Mouse (Mus musculus) forebrain, embryonic 14.5 days (tissue): ENCODE data around the gene Rusc2. TPM values are rescaled to one million over a fixed set of nuclear protein-coding genes. Genes with fewer than 3 reads are reported as not detected.
A peak's percentile ranks its signal among the peaks of the same experiment; 100 is the strongest.

Experiments
- ATAC-seq: fragments of 200-750 bp; cut with Nextera tagmentation; 2 replicates; pipeline ENCODE4 v1.8.0; 2017; ENCODE audit warnings: mild to moderate bottlenecking, moderate library complexity
- DNase-seq: peaks from one replicate; pipeline ENCODE4 v3.0.0-alpha.2; 2015; ENCODE audit warnings: low spot score
- H3K27ac ChIP-seq: fragments of 300-500 bp; sonication (generic); 2 replicates; pipeline ENCODE4 v1.5.1; 2014; ENCODE audit warnings: low read depth, mild to moderate bottlenecking, control low read depth, low read length, moderate library complexity
- H3K27me3 ChIP-seq: fragments of 300-500 bp; sonication (generic); replicated peaks from 2 replicates; pipeline ENCODE4 v1.6.1; 2014; ENCODE audit warnings: low read length, control low read depth, mixed read lengths; ENCODE audit not compliant: control insufficient read depth, insufficient read depth
- H3K36me3 ChIP-seq: fragments of 300-500 bp; sonication (generic); 2 replicates; pipeline ENCODE4 v1.6.1; 2014; ENCODE audit warnings: low read length, control low read depth; ENCODE audit not compliant: control insufficient read depth, insufficient read depth
- H3K4me1 ChIP-seq: fragments of 300-500 bp; sonication (generic); 2 replicates; pipeline ENCODE4 v1.6.1; 2014; ENCODE audit warnings: antibody characterized with exemption, low read length, control low read depth; ENCODE audit not compliant: control insufficient read depth, insufficient read depth
- H3K4me2 ChIP-seq: fragments of 300-500 bp; sonication (generic); 2 replicates; pipeline ENCODE4 v1.6.1; 2014; ENCODE audit warnings: mild to moderate bottlenecking, control low read depth, low read length
- H3K4me3 ChIP-seq: fragments of 300-500 bp; sonication (generic); 2 replicates; pipeline ENCODE4 v1.5.1; 2014; ENCODE audit warnings: low read depth, low read length, control low read depth
- H3K9ac ChIP-seq: fragments of 300-500 bp; sonication (generic); 2 replicates; pipeline ENCODE4 v1.6.1; 2014; ENCODE audit warnings: mild to moderate bottlenecking, low read length, control low read depth, moderate library complexity
- H3K9me3 ChIP-seq: fragments of 300-500 bp; sonication (generic); replicated peaks from 2 replicates; pipeline ENCODE4 v1.6.1; 2016; ENCODE audit warnings: low read length, control low read depth, mixed read lengths; ENCODE audit not compliant: control insufficient read depth
- WGBS: fragments of 180-500 bp; shearing (Covaris S2); extraction: QIAGEN DNeasy Blood & Tissue Kit; methylation state at CpG from one replicate; pipeline ENCODE4 v1.1.7; 2014; 5-methylcytosine and 5-hydroxymethylcytosine counted together
- polyA plus RNA-seq: library from polyadenylated mRNA; unstranded; fragments of >200 nt; fragmentation: Nextera tagmentation; extraction: Ambion mirVana; gene quantifications from 2 replicates; pipeline ENCODE4 v1.2.1, GENCODE M21; 2014

The Rusc2 gene
- 47.8 and 58.4 TPM in 2 replicates for polyA plus RNA-seq

DNA sequence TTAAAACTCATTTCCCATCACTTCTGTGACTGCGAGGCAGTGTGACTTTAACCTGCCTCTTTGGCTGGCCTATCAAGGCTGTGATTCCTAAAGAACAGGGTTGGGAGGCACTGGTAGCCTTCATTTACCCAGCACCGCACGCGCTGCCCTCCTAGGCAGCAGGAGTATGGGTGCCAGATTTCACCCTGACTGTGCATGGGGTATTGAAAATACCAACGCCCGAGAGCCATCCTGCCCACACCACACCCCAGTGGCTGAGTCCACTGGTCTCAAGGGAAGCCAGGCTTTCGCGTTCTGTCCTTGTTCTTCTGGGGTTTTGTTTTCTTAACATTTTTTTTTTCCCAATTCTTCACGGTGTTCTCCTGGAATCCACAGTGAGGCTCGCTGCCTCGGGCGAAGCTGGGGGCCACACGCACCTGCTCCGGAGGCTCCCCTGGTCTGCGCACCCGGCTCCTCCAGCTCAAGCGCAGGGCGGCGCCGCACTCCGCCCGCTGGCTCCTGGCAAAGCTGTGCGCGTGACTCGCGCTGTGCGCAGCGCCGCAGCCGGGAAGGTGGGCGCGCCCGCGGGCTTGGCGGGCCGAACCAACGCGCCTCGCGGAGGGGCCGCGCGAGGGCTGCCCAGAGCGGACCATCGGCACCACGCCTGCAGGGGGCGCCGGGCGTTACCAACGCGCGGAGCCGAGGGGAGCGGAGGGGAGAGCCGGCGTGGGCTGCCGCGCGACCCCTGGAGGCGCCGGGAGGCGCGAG is at the start of gene Rusc2:
Gene Rusc2, plus strand, starts transcription at position 572 of the 747 bp plus-strand sequence.
- peak within 1 kb of the TSS; percentile 93 for H3K4me2 ChIP-seq
- ATAC-seq, result peak; percentile 95
- 1% methylated on average over 53 of the region's 63 CpGs for WGBS

DNA sequence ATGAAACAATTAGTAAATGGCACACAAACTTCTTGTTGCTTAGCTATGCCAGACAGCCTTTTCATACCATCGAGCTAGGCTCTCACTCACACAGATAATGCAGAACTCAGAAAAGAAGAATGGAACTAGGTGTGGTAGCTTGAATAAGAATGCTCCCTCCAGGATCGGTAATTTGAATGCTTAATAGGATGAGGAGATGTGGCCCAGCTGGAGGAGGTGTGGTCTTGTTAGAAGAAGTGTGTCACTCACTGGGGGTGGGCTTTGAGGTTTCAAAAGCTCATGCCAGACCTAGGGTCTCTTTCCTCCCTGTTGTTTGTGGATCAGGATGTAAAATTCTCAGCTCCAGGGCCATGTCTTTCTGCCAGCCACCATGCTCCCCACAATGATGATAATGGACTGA is 47.0 kb upstream of the Rusc2 start:
- Histone ChIP-seq H3K9me3 (peaks cover 4% of the 10 kb centered on the region), H3K27me3 (no peaks in the 10 kb centered on the region), H3K4me3 (no peak overlapping the region), H3K27ac (no peak overlapping the region), H3K4me2 (no peak overlapping the region), H3K36me3 (no peaks in the 10 kb centered on the region), H3K4me1 (no peaks in the 10 kb centered on the region), H3K9ac (no peak overlapping the region)
- ATAC-seq, result no peak
- no peak for DNase-seq
- WGBS, result 27% methylated on average over 2 of the region's 2 CpGs

More for the DNA sequence above, at the start of gene Rusc2:
- Histone ChIP-seq H3K4me3 (peak within 1 kb of the TSS; percentile 64), H3K27ac (peak within 1 kb of the TSS; percentile 27), H3K36me3 (no peaks in the 10 kb centered on the region), H3K9me3 (no peaks in the 10 kb centered on the region), H3K9ac (peak within 1 kb of the TSS; percentile 80), H3K4me1 (peaks cover 8% of the 10 kb centered on the region), H3K27me3 (no peaks in the 10 kb centered on the region)
- DNase-seq, result peak; percentile 95

- no peak for ATAC-seq
- no peak overlapping the region for H3K4me3 ChIP-seq
- H3K9ac ChIP-seq, result no peak overlapping the region
- DNase-seq, result no peak
- H3K4me1 ChIP-seq, result no peaks in the 10 kb centered on the region
- peaks cover 4% of the 10 kb centered on the region for H3K9me3 ChIP-seq
- no peaks in the 10 kb centered on the region for H3K27me3 ChIP-seq
- no peak overlapping the region for H3K27ac ChIP-seq
- no peaks in the 10 kb centered on the region for H3K36me3 ChIP-seq
- H3K4me2 ChIP-seq, result no peak overlapping the region
Observed at GRCm38 (mm10) chr4:43336176-43336575, 45.6 kb upstream of the Rusc2 start.

- ATAC-seq (no peak), DNase-seq (no peak)
- no peaks in the 10 kb centered on the region for H3K4me1 ChIP-seq
- H3K27me3 ChIP-seq, result no peaks in the 10 kb centered on the region
- WGBS, result 76% methylated on average over 4 of the region's 4 CpGs
- no peak overlapping the region for H3K4me2 ChIP-seq
- no peak overlapping the region for H3K9ac ChIP-seq
- no peak overlapping the region for H3K4me3 ChIP-seq
- no peaks in the 10 kb centered on the region for H3K36me3 ChIP-seq
- H3K27ac ChIP-seq, result no peak overlapping the region
- H3K9me3 ChIP-seq, result peaks cover 4% of the 10 kb centered on the region
Observed at GRCm38 (mm10) chr4:43340096-43340804, 41.5 kb upstream of the Rusc2 start.

DNA sequence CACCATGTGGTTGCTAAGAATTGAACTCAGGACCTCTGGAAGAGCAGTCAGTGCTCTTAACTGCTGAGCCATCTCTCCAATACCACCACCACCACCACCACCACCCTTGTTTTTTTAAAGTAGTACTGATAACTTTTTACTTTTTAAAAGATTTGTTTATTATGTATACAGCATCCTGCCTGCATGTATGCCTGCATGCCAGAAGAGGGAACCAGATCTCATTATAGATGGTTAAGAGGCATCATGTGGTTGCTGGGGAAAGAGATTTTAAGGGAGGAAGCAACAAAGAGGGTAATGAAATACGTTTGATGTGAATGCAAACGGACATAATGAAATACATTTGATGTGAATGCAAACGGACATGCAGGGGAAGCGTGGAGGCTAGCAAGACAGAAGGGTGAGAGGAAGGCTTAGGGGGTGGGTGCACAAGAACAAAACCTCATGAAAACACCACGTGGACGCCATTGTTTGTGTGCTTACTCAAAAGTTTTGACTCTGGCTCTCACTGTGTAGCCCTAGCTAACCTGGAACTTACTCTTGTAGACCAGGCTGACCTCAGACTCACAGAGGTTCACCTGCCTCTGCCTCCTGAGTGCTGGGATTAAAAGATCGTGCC is 40.4 kb upstream of the Rusc2 start:
- Histone ChIP-seq H3K4me3 (no peak overlapping the region), H3K27me3 (no peaks in the 10 kb centered on the region), H3K27ac (no peak overlapping the region), H3K4me1 (no peaks in the 10 kb centered on the region), H3K9ac (no peak overlapping the region), H3K4me2 (no peak overlapping the region), H3K36me3 (no peaks in the 10 kb centered on the region), H3K9me3 (peaks cover 2% of the 10 kb centered on the region)
- WGBS, result 40% methylated on average over 7 of the region's 7 CpGs
- DNase-seq (no peak), ATAC-seq (no peak)

DNA sequence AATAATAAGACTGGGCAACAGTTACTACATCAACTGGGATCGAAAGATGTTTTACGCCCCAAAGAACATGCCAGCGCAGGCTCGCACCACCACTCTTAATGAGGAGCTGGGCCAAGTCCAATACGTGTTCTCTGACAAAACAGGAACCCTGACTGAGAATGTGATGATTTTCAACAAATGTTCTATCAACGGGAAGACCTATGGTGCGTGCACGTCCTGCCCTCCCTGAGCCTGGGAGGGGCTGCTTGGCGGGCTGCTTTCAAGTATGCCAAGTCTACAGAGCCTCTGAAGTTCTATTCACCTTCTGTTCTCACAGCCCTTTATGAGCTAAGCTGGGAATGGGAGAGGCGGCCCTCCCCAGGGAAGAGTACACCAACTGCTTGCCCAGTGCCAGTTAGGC is 39.3 kb upstream of the Rusc2 start:
- 38% methylated on average over 10 of the region's 10 CpGs for WGBS
- Histone ChIP-seq H3K27ac (0 out of 2 replicates have a peak overlapping the region, but pooled peaks have one; percentile 21), H3K36me3 (no peaks in the 10 kb centered on the region), H3K4me3 (no peak overlapping the region), H3K9me3 (no peaks in the 10 kb centered on the region), H3K4me1 (no peaks in the 10 kb centered on the region), H3K9ac (no peak overlapping the region), H3K27me3 (no peaks in the 10 kb centered on the region), H3K4me2 (no peak overlapping the region)
- peak; percentile 75 for DNase-seq
- peak; percentile 52; the same call in 1 of the 2 replicates for ATAC-seq

- no peaks in the 10 kb centered on the region for H3K27me3 ChIP-seq
- no peak overlapping the region for H3K27ac ChIP-seq
- H3K9ac ChIP-seq, result no peak overlapping the region
- no peaks in the 10 kb centered on the region for H3K9me3 ChIP-seq
- ATAC-seq (no peak), DNase-seq (no peak)
- 90% methylated on average over 2 of the region's 2 CpGs for WGBS
- no peaks in the 10 kb centered on the region for H3K4me1 ChIP-seq
- H3K4me2 ChIP-seq, result no peak overlapping the region
- H3K36me3 ChIP-seq, result no peaks in the 10 kb centered on the region
- no peak overlapping the region for H3K4me3 ChIP-seq
Observed at GRCm38 (mm10) chr4:43344932-43345331, 36.8 kb upstream of the Rusc2 start.

- ATAC-seq (no peak), DNase-seq (no peak)
- H3K4me1 ChIP-seq, result no peaks in the 10 kb centered on the region
- no peak overlapping the region for H3K27ac ChIP-seq
- H3K4me3 ChIP-seq, result no peak overlapping the region
- no peak overlapping the region for H3K4me2 ChIP-seq
- H3K9ac ChIP-seq, result no peak overlapping the region
- H3K27me3 ChIP-seq, result no peaks in the 10 kb centered on the region
- 93% methylated on average over 5 of the region's 5 CpGs for WGBS
- no peaks in the 10 kb centered on the region for H3K36me3 ChIP-seq
- no peaks in the 10 kb centered on the region for H3K9me3 ChIP-seq
Observed at GRCm38 (mm10) chr4:43349206-43349605, 32.6 kb upstream of the Rusc2 start.
